Mouse (Mus musculus): ENCODE data around the gene Pde4b.

Pde4b gene

GRCm38 (mm10) chr4:102577636-102578035, 490.3 kb downstream of the Pde4b start:
- no peak for DNase-seq

GRCm38 (mm10) chr4:102579051-102579450, 491.7 kb downstream of the Pde4b start:
- DNase-seq, result no peak

- no peak for DNase-seq
Measured at GRCm38 (mm10) chr4:102579746-102580145, 492.4 kb downstream of the Pde4b start.

GRCm38 (mm10) chr4:102582165-102582749, 494.9 kb downstream of the Pde4b start:
- no peak for DNase-seq

DNA sequence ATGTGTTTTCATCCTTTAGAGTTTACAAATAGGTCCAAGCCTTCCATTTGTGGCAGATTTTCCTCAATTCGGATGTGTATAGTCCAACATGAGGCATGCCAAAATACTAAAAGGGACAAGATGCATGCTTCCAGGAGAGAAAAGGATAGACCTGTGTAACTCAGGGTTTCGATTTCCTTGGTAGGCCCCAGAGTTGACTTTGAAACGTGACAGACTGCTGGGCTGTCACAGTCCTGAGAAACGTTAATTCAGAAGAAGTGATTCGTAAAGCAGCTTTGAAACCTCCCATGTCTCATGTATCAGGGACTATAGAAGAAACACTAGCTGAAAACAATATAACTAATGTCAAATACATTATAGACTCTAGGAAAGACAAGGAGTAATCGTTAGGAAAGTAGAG, 495.6 kb downstream of the Pde4b start:
- DNase-seq, result no peak

DNA sequence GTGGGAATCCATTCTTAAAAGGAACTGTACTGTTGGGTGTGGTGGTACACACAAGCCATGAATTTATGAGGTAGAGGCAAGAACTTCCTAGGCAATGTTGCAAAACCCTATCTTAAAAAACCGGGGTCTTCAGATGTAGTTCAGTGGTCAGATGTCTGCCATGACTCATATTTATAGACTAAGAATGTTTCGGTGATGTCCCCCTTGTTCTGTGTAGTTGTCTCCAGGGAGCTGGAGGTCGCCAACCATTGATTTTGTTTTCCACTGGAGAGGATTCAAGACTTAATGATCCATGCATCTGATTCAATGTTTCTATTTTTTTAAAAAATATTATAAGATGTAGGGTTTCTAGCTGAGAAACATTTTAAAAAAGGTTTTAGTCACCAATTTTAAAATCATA, 496.1 kb downstream of the Pde4b start:
- DNase-seq, result no peak

GRCm38 (mm10) chr4:102584601-102585265, 497.4 kb downstream of the Pde4b start:
- DNase-seq, result peak in 1 of 2 experiments; percentile 30

DNA sequence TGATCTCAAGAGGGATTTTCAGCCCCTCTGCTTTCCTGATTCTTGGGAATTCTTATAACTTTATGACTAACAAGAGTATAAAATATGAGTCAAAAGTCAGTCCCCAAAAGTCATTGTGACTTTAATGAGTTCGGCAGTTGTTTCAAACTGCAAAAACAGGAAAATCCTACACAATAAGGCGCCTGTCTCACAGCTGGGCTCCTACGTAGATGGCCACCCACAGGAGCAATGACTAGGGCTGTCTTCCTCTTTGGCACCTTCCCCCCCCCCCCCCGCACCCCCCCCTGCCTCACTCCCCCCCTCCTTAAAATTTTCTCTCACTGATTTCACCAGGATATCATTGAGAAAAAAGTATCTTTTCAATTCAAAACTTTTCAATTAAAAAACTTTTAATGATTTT, 498.2 kb downstream of the Pde4b start:
- no peak for DNase-seq

GRCm38 (mm10) chr4:102586787-102587186, 499.4 kb downstream of the Pde4b start:
- DNase-seq, result no peak

DNA sequence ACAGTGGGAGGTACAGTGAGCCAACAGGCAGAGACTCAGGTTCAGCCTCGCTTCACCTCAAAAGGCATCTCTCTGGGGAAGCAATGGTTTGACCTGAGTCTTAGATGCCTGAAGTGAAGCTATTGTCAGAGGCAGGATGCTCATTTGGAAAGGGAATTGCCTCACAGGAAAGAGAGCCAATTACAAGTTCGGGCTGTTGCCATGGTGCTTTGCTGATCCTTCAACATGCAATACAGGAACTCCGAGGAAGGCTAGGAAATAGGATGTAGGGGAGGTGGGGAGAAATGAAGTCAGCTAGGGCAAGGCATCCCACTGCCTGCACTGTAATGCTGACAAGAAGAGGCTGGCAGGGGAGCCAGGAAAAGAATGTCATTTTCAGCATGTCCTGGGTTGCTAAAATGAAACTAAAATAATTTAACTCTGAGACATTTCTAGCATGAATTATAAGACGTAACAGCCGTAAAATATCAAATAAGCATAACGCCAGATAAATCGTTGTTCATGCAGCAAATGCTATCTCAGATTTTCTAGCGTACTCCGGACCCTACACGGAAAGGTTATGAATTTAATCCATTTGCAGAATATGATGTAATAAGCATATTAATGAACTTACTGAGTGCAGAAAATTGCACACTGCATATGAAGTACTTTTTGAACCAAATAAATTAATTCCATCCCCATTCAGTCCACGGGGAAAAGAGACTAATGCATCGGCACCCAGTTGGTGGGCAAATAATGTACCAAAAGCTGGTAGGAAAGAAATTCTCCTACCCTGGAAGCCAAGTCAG, 501.5 kb downstream of the Pde4b start:
- no peak for DNase-seq

DNA sequence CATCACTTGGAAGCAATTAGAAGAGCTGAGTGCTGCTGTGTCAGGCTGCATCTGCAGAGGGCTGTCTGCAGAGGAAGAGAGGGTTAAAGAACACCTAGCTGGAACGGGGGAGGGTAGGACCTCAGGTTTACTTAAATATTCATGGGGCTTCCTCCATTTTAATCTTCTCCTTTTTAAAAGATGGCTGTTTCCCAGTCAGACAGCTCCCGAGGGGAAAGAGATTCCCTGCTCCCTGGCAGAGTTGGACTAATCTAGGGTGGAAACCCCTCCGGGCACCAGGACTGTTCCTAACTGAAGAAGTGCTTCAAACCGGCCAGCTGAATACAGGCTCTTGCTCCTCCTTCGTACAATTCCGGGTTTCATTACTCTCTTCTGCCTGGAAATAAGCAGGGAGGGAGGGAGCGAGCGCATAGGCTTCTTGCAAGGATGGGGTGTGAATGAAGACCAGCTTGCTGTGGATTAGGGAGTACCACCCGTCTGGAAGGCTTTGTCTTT, 502.2 kb downstream of the Pde4b start:
- DNase-seq, result peak; percentile 42 to 47

DNA sequence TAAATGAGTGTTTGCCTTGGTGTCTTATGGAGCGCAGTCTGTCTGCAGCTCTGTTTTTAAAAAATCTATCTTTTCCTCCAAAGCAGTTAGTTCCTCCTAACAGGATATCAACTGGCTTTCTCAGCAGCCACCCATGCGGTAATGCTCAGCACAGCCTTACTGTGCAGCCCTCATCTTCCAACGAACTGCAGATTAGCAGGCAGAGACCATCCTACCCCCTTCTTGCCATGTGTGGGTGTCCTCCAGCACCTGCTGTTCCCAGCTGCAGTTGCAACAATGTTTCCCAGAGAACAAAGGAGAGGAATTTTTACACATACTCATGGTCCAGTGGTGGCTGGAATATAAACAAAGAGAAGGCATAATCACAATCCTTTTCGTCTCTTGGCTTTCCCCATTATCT, 504.5 kb downstream of the Pde4b start:
- no peak for DNase-seq

DNA sequence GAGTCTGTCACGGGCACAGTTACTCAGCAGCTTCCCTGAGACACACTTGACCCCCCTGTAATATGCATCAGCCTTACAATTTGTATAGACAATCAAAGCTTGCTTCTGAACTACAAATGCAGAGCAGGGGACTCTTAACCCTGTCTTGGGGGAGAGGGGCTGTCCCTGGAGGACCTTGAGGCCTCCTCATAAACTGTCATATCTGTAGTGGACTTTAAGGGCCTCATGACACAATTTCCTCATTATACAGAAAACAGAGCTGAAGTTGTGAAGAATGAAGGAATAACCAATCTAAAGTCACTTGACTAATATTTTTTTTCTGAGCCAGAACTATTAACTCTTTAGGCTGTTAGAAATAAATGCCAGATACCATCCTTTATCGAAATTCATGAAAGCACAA, 505.2 kb downstream of the Pde4b start:
- no peak for DNase-seq

- DNase-seq, result no peak
Measured at GRCm38 (mm10) chr4:102593631-102594030, 506.3 kb downstream of the Pde4b start.

DNA sequence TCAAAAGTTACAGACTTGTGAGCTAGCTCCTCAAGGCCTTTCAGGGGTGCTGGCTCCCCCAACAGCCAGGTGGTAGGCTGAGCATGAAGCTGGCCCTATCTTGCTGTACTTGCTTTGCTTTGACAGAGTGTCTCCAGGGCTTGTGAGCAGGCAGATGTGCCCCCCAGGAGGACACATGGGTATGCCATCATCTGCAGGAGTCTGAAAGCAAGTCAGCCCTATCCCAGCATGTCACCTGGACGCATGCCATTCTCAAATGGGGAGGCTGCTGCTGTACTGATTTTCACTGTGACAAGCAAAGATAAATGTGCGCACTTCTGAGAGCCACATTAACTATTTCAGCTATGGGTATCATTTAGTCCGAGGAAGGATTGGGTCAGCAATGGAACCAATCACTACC, 507.2 kb downstream of the Pde4b start:
- DNase-seq, result peak; percentile 51 to 69

DNA sequence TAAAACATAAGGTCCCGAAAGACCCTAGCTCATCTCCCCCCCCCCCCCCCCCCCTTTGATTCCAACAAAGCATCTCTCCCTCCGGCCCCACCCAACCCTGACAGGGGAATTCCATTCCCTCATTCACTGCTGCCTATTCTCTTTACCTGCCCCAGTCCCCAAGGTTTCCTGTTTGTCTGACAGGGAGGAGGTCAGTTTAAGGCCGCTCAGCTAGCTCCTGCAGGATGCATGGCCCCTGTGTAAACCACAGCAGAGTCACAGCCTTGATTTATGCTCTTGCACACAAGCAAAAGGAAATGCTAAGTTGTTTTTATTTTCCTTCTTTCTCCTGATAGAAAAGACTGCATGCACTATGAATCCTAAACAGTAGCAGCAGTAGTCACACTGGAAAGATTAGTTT, 516.6 kb downstream of the Pde4b start:
- no peak for DNase-seq

GRCm38 (mm10) chr4:102605231-102605630, 517.9 kb downstream of the Pde4b start:
- no peak for DNase-seq

GRCm38 (mm10) chr4:102605722-102606341, 518.5 kb downstream of the Pde4b start:
- no peak for DNase-seq

DNA sequence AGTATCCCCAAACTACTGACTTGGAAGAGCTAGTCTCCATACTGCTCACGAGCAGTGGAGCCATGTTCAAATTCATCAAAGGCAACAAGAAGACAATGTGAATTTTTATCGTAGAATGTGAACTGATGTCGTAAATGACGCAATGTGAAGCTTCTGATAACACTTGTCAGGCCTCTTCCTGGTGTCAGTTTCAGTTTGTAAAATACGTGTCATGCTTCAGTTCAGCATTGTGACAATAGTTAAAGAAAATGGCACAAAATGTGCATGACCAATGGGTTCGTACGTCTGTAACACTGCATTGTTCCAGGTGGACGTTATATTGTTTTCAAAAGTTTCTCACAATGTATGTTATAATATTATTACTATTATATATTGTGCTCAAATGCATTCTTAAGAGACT, 519.5 kb downstream of the Pde4b start:
- DNase-seq, result no peak

DNA sequence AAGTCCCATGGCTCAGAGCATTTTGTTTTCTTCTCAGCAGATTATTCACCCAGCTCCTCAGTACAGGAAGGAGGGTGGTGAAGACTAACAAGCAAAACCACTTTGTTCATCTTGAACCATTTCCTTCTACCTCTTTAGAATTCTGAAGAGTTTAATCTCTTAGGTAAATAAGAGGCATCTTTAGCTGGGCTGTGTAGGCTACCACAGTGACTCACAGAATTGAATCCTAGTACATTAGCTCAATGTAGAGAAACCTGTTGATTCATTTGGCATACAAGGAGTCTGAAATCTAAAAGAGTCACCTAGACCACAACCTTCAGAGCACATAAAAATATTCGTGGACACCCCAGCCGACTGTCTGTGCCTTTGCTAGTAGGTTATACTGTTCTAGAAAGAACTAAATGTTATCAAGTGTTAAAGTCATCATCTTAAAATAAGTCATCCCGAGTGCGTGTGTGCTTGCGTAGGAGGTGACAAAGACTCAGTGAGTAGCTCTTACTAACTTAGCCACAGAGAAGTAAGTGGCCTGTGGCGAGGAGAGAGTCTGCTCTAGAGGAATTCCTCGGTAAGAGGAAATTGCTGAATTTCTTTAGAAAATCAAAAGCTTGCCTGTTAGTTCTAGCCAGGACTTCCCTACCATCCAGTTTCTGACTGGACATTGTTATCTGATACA, 520.5 kb downstream of the Pde4b start:
- DNase-seq, result no peak

DNA sequence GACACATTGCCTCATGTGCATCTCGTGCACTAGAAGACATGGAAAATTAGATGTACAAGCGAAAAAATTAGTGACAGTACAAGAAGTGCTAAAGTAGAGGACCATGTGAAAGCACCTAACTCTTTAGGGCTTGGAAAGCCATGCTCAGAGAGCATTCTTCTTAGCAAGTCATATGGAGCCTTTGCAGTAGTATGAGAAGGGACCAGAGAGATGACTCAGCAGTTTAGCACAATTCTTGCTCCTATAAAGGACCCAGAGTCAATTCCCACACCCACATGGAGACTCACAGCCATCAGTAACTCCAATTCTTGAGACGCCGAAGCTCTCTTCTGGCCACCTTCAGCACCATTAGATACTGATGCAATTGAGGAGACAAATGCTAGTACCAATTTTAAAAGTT, 525.3 kb downstream of the Pde4b start:
- no peak for DNase-seq

GRCm38 (mm10) chr4:102617774-102618173, 530.4 kb downstream of the Pde4b start:
- no peak for DNase-seq

DNA sequence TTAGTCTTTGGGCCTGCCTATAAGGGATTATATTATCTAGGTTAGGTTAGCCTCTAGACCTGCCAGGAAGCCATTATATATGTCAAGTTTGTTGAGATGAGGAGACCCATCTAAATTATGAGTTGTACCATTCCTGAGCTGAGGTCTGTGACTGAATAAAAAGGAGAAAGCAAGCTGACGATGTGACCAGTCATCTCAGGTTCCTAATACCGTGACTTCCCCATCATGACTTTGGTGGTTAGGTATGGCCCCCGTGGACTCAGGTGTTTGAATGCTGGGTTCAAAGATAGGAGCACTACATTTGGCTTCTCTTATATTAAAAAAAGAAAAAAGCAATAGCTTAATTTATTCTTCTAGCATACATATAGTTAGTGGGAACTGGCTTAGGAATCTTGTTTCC, 531.3 kb downstream of the Pde4b start:
- DNase-seq, result no peak

Measured in cerebellum, postnatal 25 days (tissue).